Mouse (Mus musculus): Measurements from ENCODE around the gene Tmem97.

The Tmem97 gene

GRCm38 (mm10) chr11:78512025-78512957 lies 38.3 kb downstream of the Tmem97 start, which contains the start of the genes Tmem199 and Poldip2:
TSS of gene Tmem199 (minus strand) at chr11:78512172.
TSS of gene Poldip2 (plus strand) at chr11:78512193.
- under 1% methylated on average over 66 of the region's 67 CpGs for WGBS

- WGBS, result 82% methylated on average over 5 of the region's 5 CpGs
Measured at GRCm38 (mm10) chr11:78509148-78509547, 41.4 kb downstream of the Tmem97 start.

- 84% methylated on average over 3 of the region's 3 CpGs for WGBS
Measured at GRCm38 (mm10) chr11:78505430-78505829, 45.1 kb downstream of the Tmem97 start.

GRCm38 (mm10) chr11:78502909-78503650 lies 47.5 kb downstream of the Tmem97 start, which contains the start of gene Sebox:
TSS of gene Sebox (plus strand) at chr11:78503447.
- WGBS, result 46% methylated on average over 7 of the region's 7 CpGs

DNA sequence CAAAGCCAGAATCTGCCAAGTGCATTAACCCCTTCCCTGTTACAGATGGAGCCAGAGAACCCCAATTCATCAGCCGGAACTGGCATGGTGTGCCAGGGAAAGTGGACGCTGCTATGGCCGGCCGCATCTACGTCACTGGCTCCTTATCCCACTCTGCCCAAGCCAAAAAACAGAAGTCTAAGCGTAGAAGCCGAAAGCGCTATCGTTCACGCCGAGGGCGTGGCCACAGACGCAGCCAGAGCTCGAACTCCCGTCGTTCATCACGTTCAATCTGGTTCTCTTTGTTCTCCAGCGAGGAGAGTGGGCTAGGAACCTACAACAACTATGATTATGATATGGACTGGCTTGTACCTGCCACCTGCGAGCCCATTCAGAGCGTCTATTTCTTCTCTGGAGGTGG lies 49.0 kb downstream of the Tmem97 start:
- 82% methylated on average over 20 of the region's 20 CpGs for WGBS

GRCm38 (mm10) chr11:78500623-78501202 lies 49.9 kb downstream of the Tmem97 start:
- 58% methylated on average over 9 of the region's 9 CpGs for WGBS

DNA sequence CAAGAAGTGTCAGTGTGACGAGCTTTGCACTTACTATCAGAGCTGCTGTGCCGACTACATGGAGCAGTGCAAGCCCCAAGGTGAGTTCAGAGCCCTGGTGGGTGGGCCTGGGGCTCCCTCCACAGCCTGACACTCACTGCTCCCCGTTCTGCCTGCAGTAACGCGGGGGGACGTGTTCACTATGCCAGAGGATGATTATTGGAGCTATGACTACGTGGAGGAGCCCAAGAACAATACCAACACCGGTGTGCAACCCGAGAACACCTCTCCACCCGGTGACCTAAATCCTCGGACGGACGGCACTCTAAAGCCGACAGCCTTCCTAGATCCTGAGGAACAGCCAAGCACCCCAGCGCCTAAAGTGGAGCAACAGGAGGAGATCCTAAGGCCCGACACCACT lies 51.0 kb downstream of the Tmem97 start:
- 72% methylated on average over 16 of the region's 16 CpGs for WGBS

DNA sequence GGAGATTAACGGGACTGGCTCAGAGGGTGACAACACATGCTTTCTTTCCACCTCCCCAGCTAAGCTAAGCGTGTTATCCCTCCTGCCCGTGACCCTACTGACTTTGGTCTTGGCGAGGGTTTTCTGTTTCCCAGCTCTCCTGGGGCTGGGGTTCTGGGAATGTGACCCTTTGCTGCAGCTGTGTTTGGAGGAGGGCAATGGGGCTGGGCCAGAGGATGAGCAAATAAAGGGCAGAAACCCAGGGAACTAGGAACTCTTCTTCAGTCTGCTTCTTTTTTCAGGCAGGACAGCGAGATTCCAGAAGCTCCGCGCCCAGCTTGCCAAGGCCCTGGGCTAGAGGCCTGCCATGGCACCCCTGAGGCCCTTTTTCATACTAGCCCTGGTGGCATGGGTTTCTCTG lies 51.6 kb downstream of the Tmem97 start, which contains the start of gene Vtn:
Gene Vtn, plus strand, starts transcription at position 88 of the 400 bp plus-strand sequence.
- 74% methylated on average over 7 of the region's 7 CpGs for WGBS

DNA sequence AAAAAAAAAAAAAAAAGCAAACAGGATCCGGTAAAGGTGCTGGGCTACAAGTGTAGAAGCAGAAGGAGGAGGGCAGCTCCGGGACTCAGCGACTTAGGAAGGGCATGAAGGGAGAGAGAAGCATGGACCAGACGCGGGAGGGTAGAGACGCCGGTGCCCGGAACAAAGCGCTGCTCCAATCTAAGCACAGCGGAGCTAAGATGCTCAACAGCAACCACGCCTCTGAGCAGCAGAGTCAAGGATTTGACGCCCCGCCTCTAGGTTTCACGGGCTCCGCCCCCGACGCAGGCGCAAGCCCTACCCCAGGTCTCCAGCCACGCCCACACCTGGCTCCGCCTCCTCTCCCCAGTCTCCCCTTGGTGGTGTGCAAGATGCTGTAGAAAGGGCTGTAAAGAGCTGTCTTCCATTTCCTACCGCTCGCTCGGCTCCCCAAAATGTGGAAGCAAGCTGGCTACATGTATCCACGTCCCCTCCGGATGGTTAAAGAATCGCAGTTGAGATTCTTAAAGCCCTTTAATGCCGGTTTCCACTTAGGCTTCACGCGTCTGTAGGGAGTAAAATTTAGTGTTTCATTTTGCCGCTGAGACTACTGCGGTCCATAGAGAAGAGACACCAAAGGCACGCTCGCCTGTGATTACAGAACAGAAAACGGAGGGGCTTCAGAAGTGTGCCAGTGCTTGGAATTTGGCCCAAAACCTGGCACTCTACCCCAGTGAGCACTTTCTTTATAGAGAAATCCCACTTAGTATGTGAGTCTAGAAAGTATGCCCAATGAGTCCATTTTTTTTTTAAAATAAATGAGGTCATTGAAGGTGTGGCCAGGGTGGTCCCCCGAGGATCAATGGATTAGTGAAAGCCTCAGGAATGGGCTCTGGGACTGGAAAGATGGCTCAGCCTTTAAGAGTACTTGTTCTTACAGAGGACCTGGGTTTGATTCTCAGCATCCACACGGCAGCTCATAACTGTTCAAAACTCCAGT lies 52.7 kb downstream of the Tmem97 start, which contains the start of gene Sarm1:
Gene Sarm1, minus strand, starts transcription at position 211 of the 979 bp plus-strand sequence.
- 2% methylated on average over 36 of the region's 36 CpGs for WGBS

GRCm38 (mm10) chr11:78497071-78497541 lies 53.5 kb downstream of the Tmem97 start:
- under 1% methylated on average over 44 of the region's 44 CpGs for WGBS

GRCm38 (mm10) chr11:78495904-78496303 lies 54.7 kb downstream of the Tmem97 start:
- WGBS, result 12% methylated on average over 6 of the region's 6 CpGs
